Mouse (Mus musculus): ENCODE data around the gene Slc15a5.

DNA sequence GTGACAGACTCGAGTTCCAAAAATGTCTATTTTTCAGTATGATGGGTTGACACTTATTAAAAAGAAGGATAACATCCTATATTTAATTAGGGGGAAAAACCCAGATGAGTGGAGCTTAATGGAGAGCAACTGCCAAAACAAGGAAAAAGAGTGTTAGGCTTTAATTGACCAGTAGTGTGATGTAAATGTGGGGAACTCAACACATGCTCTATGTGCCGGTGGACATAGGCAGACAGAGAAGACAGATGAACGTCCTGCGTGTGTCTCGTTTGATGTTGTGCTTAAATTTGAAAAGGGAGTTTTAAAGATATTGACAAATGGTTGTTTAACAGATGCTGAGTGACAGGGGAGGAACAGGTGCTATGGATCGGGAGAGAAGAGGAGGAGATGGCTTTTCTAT is 72.0 kb downstream of the Slc15a5 start:
- TF ChIP-seq EP300 (optimal IDR thresholded peaks at IDR 0.05) (no peak), CTCF (IDR thresholded peaks at IDR 0.05; ENCODE audit: low read depth) (no peak)

Measured in stomach, postnatal 0 days (tissue).